Mouse (Mus musculus): ENCODE measurements around the gene Hipk2. TPM values are rescaled to one million over a fixed set of nuclear protein-coding genes. Genes with fewer than 3 reads are reported as not detected.

Hipk2 gene
- polyA plus RNA-seq, 1 experiment from 2014 or later: 21.5 TPM

DNA sequence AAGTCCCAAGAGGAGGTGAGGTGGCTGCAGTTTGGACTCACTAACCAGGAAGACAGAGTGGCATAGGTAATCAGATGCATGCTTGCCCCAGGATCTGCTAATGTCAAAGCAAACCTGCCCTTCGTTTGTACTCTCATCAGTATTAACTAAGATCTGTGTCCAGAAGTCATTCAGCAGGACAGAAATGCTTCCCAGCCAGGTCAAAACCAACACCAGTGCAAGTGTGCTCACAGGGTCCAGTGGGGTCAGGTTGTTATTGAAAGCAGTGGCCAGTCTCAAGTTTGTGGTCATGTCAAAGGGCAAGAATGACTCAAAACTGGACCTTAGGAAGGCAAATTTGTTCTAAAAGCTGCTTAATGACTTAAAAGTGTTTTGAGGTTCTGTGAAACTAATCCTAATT, 9.6 kb downstream of the Hipk2 start:
- Histone ChIP-seq H3K4me3 (replicated peaks; ENCODE audit: low read length) (no peak overlapping the region), H3K36me3 (ENCODE audit: control insufficient read depth, insufficient read depth, low read length) (no peaks in the 10 kb centered on the region), H3K9ac (ENCODE audit: low read length) (no peak overlapping the region), H3K27ac (ENCODE audit: low read length) (no peak overlapping the region), H3K4me1 (ENCODE audit: control insufficient read depth, insufficient read depth, low read length) (peaks cover 31% of the 10 kb centered on the region), H3K4me2 (ENCODE audit: low read depth, low read length) (no peak overlapping the region), H3K27me3 (ENCODE audit: control insufficient read depth, insufficient read depth, low read length) (no peaks in the 10 kb centered on the region), H3K9me3 (replicated peaks; ENCODE audit: control insufficient read depth, low read length) (no peaks in the 10 kb centered on the region)
- no peak for ATAC-seq (ENCODE audit: insufficient read depth, low FRiP score)
- 61% methylated on average over 1 of the region's 1 CpGs for WGBS

DNA sequence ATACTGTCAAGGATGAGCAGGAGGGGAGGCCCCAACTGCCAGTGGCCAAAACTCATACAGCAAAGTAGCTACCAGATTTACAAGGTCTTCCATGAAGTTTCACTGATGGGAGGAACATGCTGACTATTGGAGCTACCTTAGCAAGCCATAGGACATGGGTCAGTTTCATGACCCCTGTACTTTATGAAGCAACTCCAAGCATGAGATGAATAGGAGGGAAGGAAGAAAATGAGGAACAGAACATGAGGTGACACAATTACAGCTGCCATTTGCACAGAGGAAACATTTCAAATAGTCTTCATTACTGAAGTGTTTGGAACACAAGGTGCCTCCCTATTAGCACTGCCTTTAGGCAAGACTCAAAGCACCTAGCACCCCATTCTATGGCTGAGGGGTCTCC, 10.2 kb downstream of the Hipk2 start:
- Histone ChIP-seq H3K4me1 (ENCODE audit: control insufficient read depth, insufficient read depth, low read length) (peaks cover 31% of the 10 kb centered on the region), H3K4me2 (ENCODE audit: low read depth, low read length) (no peak overlapping the region), H3K9me3 (replicated peaks; ENCODE audit: control insufficient read depth, low read length) (no peaks in the 10 kb centered on the region), H3K27ac (ENCODE audit: low read length) (no peak overlapping the region), H3K27me3 (ENCODE audit: control insufficient read depth, insufficient read depth, low read length) (no peaks in the 10 kb centered on the region), H3K36me3 (ENCODE audit: control insufficient read depth, insufficient read depth, low read length) (no peaks in the 10 kb centered on the region), H3K9ac (ENCODE audit: low read length) (no peak overlapping the region), H3K4me3 (replicated peaks; ENCODE audit: low read length) (no peak overlapping the region)
- ATAC-seq (ENCODE audit: insufficient read depth, low FRiP score): no peak

- Histone ChIP-seq H3K4me1 (ENCODE audit: control insufficient read depth, insufficient read depth, low read length) (peaks cover 24% of the 10 kb centered on the region), H3K9ac (ENCODE audit: low read length) (no peak overlapping the region), H3K36me3 (ENCODE audit: control insufficient read depth, insufficient read depth, low read length) (no peaks in the 10 kb centered on the region), H3K4me2 (ENCODE audit: low read depth, low read length) (no peak overlapping the region), H3K27me3 (ENCODE audit: control insufficient read depth, insufficient read depth, low read length) (no peaks in the 10 kb centered on the region), H3K9me3 (replicated peaks; ENCODE audit: control insufficient read depth, low read length) (no peaks in the 10 kb centered on the region), H3K27ac (ENCODE audit: low read length) (no peak overlapping the region), H3K4me3 (replicated peaks; ENCODE audit: low read length) (no peak overlapping the region)
- no peak for ATAC-seq (ENCODE audit: insufficient read depth, low FRiP score)
- 16% methylated on average over 3 of the region's 3 CpGs for WGBS
Observed at GRCm38 (mm10) chr6:38863595-38863994, 12.4 kb downstream of the Hipk2 start.

- Histone ChIP-seq H3K27me3 (ENCODE audit: control insufficient read depth, insufficient read depth, low read length) (no peaks in the 10 kb centered on the region), H3K9me3 (replicated peaks; ENCODE audit: control insufficient read depth, low read length) (no peaks in the 10 kb centered on the region), H3K4me2 (ENCODE audit: low read depth, low read length) (no peak overlapping the region), H3K4me3 (replicated peaks; ENCODE audit: low read length) (no peak overlapping the region), H3K4me1 (ENCODE audit: control insufficient read depth, insufficient read depth, low read length) (peaks cover 12% of the 10 kb centered on the region; the same call in 1 of the 2 replicates), H3K27ac (ENCODE audit: low read length) (no peak overlapping the region), H3K36me3 (ENCODE audit: control insufficient read depth, insufficient read depth, low read length) (no peaks in the 10 kb centered on the region), H3K9ac (ENCODE audit: low read length) (no peak overlapping the region)
- WGBS: 93% methylated on average over 2 of the region's 2 CpGs
- no peak for ATAC-seq (ENCODE audit: insufficient read depth, low FRiP score)
Observed at GRCm38 (mm10) chr6:38860301-38860700, 15.7 kb downstream of the Hipk2 start.

GRCm38 (mm10) chr6:38859819-38860218, 16.1 kb downstream of the Hipk2 start:
- no peaks in the 10 kb centered on the region for H3K36me3 ChIP-seq (ENCODE audit: control insufficient read depth, insufficient read depth, low read length)

DNA sequence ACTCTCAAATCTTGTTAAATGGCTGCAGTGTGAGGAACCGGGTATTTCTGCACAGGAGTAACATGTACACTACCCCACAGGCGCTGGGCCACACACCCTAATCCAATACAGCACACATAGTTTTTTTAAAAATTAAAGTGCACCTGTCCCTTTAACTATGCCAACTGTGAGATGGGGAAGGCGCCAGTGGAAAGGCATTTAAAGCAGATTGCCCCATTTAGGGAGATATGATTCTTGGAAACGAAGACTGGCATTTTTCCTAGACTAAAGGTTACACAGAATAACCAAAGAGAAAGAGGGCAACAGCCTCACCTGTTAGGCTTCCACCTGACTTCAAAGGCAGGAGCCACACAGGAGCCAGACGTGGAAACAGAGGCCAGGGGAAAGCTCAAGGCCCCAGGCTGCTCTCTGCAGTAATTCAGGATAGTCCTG, 22.4 kb downstream of the Hipk2 start:
- Histone ChIP-seq H3K4me3 (replicated peaks; ENCODE audit: low read length) (no peak overlapping the region), H3K4me1 (ENCODE audit: control insufficient read depth, insufficient read depth, low read length) (peaks cover 25% of the 10 kb centered on the region), H3K27me3 (ENCODE audit: control insufficient read depth, insufficient read depth, low read length) (no peaks in the 10 kb centered on the region), H3K36me3 (ENCODE audit: control insufficient read depth, insufficient read depth, low read length) (no peaks in the 10 kb centered on the region), H3K9ac (ENCODE audit: low read length) (no peak overlapping the region), H3K27ac (ENCODE audit: low read length) (no peak overlapping the region), H3K4me2 (ENCODE audit: low read depth, low read length) (no peak overlapping the region), H3K9me3 (replicated peaks; ENCODE audit: control insufficient read depth, low read length) (no peaks in the 10 kb centered on the region)
- WGBS: 64% methylated on average over 5 of the region's 5 CpGs
- ATAC-seq (ENCODE audit: insufficient read depth, low FRiP score): no peak

More at GRCm38 (mm10) chr6:38859819-38860218, 16.1 kb downstream of the Hipk2 start:
- no peak overlapping the region for H3K27ac ChIP-seq (ENCODE audit: low read length)
- peaks cover 7% of the 10 kb centered on the region for H3K4me1 ChIP-seq (ENCODE audit: control insufficient read depth, insufficient read depth, low read length)
- H3K9ac ChIP-seq (ENCODE audit: low read length): no peak overlapping the region
- H3K27me3 ChIP-seq (ENCODE audit: control insufficient read depth, insufficient read depth, low read length): no peaks in the 10 kb centered on the region
- H3K4me3 ChIP-seq (replicated peaks; ENCODE audit: low read length): no peak overlapping the region
- no peak overlapping the region for H3K4me2 ChIP-seq (ENCODE audit: low read depth, low read length)
- WGBS: 74% methylated on average over 1 of the region's 1 CpGs
- no peaks in the 10 kb centered on the region for H3K9me3 ChIP-seq (replicated peaks; ENCODE audit: control insufficient read depth, low read length)
- ATAC-seq (ENCODE audit: insufficient read depth, low FRiP score): no peak

DNA sequence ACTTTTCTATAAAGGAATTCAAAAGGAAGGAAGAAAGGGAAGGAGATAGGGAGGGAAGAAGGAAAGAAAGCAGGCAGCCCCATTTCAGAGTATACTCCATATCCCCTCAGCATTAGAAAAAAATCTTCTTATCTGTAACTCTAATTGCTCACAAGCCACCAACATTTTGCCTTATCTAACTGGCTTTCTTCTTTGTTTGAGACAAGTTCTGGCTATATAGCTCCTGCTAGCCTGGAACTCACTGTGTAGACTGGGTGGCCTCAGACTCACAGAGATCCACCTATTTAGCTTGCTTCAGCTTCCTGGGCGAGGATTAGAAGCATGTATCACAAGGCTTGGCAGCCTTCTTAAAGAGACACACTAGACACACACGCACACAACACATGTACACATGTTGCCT, 24.2 kb downstream of the Hipk2 start:
- no peak overlapping the region for H3K27ac ChIP-seq (ENCODE audit: low read length)
- peaks cover 44% of the 10 kb centered on the region for H3K4me1 ChIP-seq (ENCODE audit: control insufficient read depth, insufficient read depth, low read length)

DNA sequence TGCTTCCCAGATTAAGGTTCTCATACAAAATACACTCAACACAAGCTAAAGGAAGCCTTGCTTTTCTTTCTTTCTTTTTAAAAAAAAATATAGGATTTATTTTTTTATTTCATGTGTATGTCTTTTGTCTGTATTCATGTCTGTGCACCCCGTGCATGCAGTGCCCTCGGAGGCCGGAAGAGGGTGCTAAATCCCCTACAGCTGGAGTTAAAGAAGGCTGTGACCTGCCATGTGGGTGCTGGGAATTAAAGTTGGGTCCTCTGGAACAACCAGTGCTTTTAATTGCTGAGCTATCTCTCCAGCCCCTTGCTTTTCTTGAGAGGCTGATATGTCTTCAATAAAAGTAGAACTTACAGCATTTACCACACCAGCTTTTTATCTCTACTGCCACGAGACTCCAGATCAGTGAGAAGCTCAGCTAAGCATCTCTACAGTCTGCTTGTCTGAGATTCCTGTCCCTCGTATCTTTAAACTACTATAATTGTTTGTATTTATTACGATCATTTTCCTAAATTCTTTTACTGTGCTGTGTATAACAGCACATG, 25.2 kb downstream of the Hipk2 start:
- 89% methylated on average over 6 of the region's 6 CpGs for WGBS
- Histone ChIP-seq H3K4me1 (ENCODE audit: control insufficient read depth, insufficient read depth, low read length) (peaks cover 53% of the 10 kb centered on the region), H3K9me3 (replicated peaks; ENCODE audit: control insufficient read depth, low read length) (no peaks in the 10 kb centered on the region)

More for the DNA sequence above, 24.2 kb downstream of the Hipk2 start:
- Histone ChIP-seq H3K4me3 (replicated peaks; ENCODE audit: low read length) (no peak overlapping the region), H3K9ac (ENCODE audit: low read length) (no peak overlapping the region), H3K4me2 (ENCODE audit: low read depth, low read length) (no peak overlapping the region), H3K27me3 (ENCODE audit: control insufficient read depth, insufficient read depth, low read length) (no peaks in the 10 kb centered on the region), H3K9me3 (replicated peaks; ENCODE audit: control insufficient read depth, low read length) (no peaks in the 10 kb centered on the region), H3K36me3 (ENCODE audit: control insufficient read depth, insufficient read depth, low read length) (no peaks in the 10 kb centered on the region)
- WGBS: 70% methylated on average over 2 of the region's 2 CpGs
- no peak for ATAC-seq (ENCODE audit: insufficient read depth, low FRiP score)

DNA sequence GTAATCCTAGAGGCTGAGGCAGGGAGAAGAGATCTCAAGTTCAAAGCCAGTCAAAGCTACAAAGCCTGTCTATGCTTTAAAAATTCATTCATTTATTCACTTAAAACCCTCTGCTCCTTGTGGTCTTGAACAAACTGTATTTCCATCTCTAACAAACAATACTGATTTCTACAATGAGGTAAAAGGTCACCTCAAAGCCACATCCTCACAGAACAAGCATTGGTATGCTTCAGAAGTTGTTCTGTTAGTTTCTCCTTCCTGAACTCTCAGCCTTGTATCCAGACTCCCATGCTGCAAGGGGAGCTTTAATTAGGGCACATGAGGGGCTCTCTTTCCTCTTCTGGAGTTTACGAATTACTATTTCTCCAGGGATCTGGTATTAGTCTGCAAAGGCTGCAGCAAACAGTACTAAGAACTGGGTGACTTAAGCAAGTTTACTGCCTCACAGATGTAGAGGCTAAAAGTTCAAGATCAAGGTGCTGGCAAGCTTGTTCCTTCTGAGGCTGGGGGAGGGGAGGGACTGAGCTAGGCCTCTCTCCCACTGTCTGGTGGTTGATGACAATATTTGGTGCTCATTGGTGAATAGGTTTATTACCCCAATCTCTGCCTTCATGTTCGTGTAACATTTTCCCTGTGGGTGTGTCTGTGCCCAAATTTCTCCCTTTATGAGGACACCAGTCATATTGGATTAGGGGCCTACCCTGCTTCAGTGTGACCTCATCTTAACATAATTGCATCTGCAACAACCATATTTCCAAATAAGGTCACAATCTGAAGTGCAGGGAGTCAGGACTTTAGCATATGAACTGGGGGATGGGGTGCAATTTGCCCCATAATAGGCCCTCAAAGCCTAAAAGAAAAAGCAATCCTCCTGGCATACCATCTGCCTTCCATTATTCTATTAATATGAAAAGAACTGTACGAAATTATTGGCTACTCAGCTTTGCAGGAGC, 27.7 kb downstream of the Hipk2 start:
- Histone ChIP-seq H3K4me1 (ENCODE audit: control insufficient read depth, insufficient read depth, low read length) (peaks cover 52% of the 10 kb centered on the region), H3K9ac (ENCODE audit: low read length) (no peak overlapping the region), H3K4me3 (replicated peaks; ENCODE audit: low read length) (no peak overlapping the region), H3K27ac (ENCODE audit: low read length) (no peak overlapping the region), H3K36me3 (ENCODE audit: control insufficient read depth, insufficient read depth, low read length) (no peaks in the 10 kb centered on the region), H3K9me3 (replicated peaks; ENCODE audit: control insufficient read depth, low read length) (no peaks in the 10 kb centered on the region), H3K4me2 (ENCODE audit: low read depth, low read length) (no peak overlapping the region), H3K27me3 (ENCODE audit: control insufficient read depth, insufficient read depth, low read length) (no peaks in the 10 kb centered on the region)
- no peak for ATAC-seq (ENCODE audit: insufficient read depth, low FRiP score)
- WGBS: 58% methylated on average over 3 of the region's 3 CpGs

More for the DNA sequence above, 25.2 kb downstream of the Hipk2 start:
- ATAC-seq (ENCODE audit: insufficient read depth, low FRiP score): no peak
- Histone ChIP-seq H3K9ac (ENCODE audit: low read length) (no peak overlapping the region), H3K4me3 (replicated peaks; ENCODE audit: low read length) (no peak overlapping the region), H3K4me2 (ENCODE audit: low read depth, low read length) (no peak overlapping the region), H3K36me3 (ENCODE audit: control insufficient read depth, insufficient read depth, low read length) (no peaks in the 10 kb centered on the region), H3K27me3 (ENCODE audit: control insufficient read depth, insufficient read depth, low read length) (no peaks in the 10 kb centered on the region), H3K27ac (ENCODE audit: low read length) (no peak overlapping the region)
